Mouse (Mus musculus) liver, embryonic 14.5 days (tissue): ENCODE results near the gene Lipc.

Experiments
- CTCF ChIP-seq: IDR thresholded peaks from 2 replicates; pipeline ENCODE4 v1.5.1; 2016; ENCODE audit warnings: antibody characterized with exemption, low read depth, control low read depth
- EP300 ChIP-seq: IDR thresholded peaks from 2 replicates; pipeline ENCODE4 v1.6.1; 2016; ENCODE audit warnings: antibody characterized with exemption, low read depth

DNA sequence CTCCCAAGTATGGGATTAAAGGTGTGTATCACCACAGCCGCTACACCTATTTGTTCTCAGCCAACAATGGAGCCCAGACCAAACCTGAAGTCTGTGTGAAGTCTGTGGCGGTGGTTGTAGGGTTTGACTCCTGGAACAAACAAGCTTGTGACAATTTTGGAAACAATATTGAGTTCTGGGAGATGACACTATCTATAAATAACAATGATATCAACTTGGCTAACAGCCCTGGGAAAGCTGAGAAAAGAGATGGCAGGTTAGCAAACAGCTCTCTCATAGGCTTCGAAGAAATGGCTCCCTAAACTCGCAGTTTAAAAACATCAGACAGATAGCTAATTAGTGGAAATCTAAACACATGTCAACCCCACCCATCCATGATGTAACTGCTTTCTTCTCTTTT, 13.0 kb upstream of the Lipc start:
- TF ChIP-seq CTCF (no peak), EP300 (no peak)
